Mouse (Mus musculus) neural tube, embryonic 10.5 days (tissue): ENCODE data around the gene Serpina10.
A peak's percentile ranks its signal among the peaks of the same experiment; 100 is the strongest.
"Not testable (repeated sequence)": the region's sequence is repeated elsewhere in the genome, so short reads cannot be mapped to it uniquely, and the experiment has no call there.

Experiments
- DNase-seq: peaks from one replicate; pipeline ENCODE4 v3.0.0-alpha.2; 2017; ENCODE audit warnings: low spot score; ENCODE audit errors: extremely low spot score

Gene Serpina10

DNA sequence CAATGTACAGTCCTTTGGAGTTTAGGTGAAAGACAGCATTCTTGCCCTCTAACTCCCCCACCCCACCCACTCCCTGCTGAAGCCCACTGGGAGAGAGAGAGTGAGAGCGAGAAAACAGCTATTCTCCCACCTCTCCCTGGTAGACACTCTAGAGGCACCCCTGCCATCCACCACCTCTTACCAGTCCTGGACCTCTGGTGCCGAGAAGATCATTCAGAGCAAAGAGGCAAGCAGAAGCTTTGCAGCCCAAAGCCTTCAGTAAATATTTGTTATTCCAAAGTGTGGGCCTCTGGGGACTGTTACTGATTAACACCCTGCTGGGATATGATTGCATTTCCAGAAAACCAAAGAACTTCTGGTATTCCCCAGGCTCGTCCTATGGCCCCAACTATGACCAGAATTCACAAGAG, at the start of gene Serpina10:
Gene Serpina10, minus strand, starts transcription at position 242 of the 410 bp plus-strand sequence.
- no peak for DNase-seq

DNA sequence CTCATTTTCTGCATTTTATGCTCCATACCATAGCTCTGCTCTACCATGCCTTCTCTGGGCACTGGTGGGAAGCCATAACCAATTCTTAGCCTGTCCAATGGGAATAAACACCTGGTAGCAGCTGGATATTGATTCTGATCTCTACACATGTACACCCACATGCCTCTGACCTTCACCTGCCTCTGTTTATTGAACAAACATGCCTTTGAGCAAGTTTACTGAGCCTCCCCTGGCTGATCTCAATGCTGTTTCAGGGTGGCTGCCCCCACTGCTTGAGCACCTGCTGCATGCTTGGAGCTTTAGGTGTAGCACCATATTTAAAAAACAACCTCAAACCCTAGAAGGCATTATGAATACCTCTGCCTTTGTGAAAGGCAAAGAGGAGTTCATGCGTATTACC, 48.6 kb upstream of the Serpina10 start:
- not testable (repeated sequence) for DNase-seq

DNA sequence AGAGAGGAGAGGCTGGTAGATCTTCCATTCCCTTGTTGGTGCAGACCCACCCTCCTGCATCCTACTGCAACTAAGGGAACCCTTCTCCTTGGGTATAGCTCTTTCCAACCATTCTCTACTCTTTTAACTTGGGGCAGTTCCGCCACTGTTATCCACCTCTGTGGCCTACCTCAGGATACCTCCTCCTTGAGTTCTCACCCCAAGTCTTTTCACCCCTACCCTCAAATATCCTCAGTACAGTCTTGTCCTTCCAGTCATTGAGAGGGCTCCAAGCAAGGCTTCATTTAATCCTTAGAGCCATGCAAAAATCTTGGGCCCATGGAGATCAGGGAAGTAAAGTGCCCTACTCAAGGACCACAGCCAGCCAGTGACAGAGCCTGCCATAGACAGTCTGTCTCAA, 44.8 kb upstream of the Serpina10 start, which contains the start of gene Serpina16:
Gene Serpina16, minus strand, starts transcription at position 101 of the 400 bp plus-strand sequence.
- no peak for DNase-seq

DNA sequence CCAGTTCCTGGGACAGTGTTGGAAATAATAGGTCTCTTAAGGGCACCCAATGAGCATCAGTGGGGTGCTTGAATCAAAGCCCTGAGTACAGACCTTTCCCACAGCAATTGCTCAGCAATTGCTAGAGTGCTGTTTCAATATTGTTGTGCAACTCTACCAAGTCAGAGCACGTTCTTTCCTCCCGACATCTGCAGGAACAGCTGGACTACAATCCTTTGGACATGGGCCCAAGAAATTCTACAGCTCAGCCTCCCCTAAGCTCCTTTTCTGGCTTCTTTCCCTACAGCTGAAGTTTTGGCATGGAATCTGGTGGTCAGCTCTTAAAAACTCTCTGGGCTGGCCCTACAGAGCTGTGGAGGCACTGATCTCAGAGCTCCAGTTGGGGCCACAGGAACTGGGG, 41.9 kb upstream of the Serpina10 start:
- DNase-seq: no peak

DNA sequence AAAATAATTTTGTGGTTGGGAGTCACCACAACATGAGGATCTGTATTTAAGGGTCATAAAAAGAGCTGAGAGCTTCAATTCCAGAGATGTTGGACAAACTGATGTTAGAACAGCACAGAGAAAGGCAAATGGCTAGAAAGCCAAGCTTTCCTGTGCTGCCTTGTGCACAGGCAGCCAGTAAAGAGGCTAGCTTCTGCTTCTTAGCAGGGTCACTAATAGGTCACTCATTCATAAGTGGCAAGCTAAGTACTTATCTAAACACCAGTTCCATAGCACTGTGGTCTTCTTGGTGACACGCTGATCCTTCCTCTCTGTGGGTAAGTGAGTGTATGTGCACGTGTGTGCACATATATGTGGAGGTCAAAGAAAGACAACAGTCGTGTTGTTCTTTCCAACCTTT, 40.2 kb upstream of the Serpina10 start:
- no peak for DNase-seq

DNA sequence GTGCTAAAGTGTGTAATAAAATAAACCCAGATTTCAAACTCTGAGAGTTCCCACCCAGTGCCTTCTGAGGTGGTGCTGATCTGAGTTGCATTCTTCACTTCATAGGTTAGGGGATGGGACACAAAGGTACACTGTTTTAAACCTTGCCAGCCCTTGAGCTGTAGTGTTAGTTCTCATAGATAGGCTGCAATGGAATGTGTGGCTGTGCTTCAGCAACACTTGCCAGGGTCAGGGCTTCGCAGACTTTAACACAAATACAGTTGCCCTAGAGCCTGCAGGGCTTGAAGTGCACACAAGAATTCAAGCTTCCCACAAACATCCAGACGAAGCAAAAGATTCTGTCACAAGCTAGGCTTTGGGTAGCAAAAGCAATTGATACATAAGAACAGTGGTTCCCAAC, 39.7 kb upstream of the Serpina10 start:
- no peak for DNase-seq

DNA sequence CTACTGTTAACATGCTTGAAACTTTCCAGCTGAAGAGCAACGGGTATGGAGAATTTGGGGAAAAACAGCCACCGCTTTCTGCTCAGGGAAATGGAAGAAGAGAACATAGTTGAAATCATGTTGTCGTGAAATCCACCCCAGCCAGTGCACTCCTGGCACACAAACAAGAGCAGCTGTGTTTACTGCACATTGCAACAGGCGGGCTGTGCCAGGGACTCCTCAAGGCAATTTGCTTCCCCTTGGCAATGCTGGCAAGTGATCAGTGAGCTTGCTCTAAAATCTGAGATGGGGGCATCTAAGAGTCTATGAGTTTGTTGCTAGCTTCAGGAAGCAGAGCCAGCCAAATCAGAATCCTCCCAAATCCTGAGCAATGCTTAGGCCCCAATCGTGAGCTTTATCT, 39.1 kb upstream of the Serpina10 start:
- no peak for DNase-seq

DNA sequence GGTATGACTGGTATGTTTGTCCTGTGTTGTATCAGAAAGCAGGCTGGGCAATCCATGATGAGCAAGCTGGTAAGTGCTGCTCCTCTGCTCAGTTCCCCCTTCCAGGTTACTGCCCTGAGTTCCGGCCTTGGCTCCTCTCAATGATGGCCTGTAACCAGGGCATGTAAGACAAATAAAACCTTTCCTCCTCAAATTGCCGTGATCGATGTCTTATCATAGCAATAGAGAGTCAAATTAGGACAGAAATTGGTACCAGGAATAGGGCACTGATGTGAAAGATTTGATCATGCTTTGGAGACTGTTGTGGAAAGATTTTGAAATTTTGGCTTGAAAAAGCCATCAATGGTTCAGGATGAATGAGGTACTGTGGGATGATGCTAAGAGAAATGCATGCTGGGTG, 34.0 kb upstream of the Serpina10 start:
- no peak for DNase-seq

DNA sequence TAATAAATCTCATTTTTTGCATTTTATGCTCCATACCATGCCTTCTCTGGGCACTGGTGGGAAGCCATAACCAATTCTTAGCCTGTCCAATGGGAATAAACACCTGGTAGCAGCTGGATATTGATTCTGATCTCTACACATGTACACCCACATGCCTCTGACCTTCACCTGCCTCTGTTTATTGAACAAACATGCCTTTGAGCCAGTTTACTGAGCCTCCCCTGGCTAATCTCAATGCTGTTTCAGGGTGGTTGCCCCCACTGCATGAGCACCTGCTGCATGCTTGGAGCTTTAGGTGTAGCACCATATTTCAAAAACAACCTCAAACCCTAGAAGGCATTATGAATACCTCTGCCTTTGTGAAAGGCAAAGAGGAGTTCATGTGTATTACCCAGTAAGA, 30.8 kb upstream of the Serpina10 start:
- not testable (repeated sequence) for DNase-seq

DNA sequence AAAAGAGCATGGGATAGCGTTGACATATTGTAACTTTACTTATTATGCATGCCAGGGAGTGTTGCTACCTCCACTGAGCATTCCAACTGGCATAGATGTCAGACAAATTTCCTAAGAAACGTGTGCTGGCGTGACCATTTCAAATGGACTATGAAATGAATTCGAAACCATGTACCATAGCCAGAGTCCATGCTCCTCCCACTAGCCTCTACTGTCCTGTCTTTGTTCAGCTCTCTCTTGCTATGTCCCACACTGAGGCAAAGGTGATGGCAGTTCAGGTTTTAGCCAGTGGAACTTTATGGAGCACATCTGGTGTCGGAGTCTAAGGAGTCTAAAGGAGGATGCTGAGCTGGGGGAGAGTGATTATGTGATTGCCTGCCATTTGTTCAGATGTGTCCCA, 28.8 kb upstream of the Serpina10 start:
- no peak for DNase-seq

DNA sequence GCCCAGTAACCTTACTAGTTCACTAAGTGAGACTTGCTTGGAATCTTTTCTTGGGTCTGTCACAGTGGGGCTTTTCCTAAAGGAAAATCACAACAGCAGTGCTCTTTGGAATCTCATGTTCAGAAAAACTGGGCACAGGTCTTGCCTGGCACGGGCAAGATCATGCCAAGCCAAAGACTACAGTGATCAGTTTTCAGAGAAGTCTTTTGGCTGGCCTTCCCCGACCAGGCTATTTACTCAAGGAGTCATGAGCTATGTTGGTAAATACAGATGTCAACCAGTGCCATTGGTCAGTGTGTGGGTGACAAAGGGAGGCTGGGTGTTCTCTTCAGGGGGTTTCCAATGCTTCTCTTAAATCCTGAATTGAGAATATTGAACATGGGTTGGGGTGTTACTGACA, 27.9 kb upstream of the Serpina10 start:
- no peak for DNase-seq

DNA sequence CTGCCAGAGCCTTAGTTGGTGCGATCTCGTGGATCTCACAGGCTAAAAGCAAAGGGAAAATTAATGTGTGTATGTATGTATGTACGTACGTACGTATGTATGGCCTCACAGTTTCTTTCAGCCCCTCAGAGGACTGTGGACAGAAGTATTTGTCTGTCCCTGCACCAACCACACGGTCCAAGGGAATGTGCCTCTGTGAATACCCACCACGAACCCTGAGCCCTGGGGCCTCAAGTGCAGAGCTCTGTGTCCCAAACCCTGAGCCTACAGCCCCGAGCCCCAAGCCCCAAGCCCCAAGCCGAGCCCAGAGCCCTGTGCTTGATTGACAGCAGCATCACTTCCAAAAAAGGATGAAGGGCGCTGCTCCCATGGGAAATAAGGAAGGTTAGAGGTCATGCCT, 26.7 kb upstream of the Serpina10 start:
- DNase-seq: no peak

DNA sequence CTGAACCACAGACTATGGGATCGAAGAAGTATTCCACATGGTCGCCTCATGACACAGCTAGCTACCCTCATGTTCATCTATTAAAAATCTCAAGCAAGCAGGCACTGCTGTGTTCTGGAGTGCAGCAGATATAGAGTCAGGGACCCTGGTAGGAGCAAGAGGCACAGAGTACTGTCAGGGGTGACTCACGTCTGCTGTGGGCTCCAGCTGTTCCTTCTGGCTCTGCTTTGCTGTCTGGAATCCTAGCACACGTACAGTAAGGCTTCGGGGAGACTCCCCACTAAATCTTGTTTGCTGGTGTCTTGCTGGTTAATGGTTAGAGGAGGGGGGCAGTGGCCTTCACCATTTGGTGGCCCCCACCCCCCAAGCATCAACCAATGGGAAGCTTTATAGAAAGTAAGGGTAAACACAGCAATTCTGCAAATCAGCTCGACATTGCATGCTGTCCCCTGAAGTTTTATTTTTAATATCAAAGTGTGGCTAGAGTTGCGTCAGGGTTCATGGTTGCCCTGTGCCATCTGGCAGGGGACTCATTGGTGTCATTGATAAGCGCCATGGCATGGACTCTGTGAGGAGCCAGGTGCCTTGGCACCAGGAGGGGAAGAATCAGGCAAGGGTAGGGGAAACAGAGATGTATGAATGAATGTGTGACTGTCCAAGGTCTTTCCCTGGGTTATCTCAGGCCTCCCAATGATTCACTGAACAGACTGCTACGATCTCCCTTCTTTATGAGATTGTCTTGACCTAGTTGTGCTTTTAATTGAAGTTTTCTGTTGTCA, 25.8 kb upstream of the Serpina10 start, which contains the start of gene Serpina6:
Gene Serpina6, minus strand, starts transcription at position 365 of the 779 bp plus-strand sequence.
- no peak for DNase-seq

DNA sequence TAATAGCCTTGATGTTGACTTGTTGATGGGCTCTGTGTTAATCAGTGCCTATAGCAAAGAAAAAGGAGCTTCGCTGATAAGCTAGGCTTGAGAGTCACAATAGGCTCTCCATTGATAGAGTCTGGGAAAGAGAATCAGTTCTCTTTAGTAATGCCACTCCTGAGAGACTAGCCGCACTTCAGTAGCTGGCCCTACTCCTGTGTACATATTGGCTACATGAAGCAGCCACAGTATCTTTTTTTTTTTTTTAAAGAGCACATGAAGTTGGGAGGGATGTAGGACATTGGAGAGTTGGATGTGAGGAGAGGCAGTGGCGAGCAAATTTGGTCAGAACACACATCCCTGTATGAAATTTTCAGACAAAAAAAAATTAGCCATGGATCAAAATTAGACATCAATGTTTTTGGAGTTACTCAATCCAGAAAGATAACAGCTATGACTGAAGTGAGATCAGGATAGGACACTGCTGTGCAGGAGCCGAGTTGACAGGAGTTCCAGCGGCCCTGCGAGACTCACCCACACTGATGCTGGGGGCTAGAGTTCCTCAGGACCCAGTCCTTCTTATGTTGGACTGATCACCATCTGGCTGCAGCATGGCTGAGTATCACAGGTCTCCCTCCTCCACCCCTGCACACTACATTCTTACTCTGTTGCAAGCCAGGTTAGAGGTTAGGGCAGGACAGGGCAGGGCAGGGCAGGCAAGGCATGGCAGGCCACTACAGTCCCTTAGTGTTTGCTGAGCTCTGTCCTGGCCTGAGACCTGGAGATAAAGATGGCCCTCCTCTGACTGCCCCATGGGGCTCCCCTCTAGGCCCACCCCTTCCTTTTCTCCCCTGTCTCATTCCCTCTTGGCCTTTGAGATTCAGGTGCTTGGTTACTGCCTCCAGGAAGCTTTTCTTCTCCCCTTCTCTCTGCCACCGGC, 24.1 kb upstream of the Serpina10 start:
- no peak for DNase-seq

DNA sequence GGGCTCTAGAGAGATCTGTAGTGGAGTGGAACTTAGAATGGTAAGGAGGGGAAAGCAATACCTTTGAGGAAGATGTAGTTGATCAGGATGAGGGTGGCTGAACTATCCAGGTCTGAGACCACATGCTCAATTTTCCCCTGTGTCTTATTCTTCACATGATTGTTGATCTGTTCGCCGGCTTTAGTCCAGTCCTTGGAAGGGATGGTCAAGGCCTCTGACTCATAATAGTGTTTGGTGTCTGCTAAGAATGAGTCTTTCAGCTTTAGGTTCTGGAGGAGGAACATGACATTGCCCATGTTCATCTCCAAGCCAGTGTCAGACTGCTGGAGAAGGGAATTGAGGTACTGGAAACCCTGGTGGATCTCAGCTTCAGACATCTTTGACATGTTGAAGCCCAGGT, 22.6 kb upstream of the Serpina10 start:
- no peak for DNase-seq

DNA sequence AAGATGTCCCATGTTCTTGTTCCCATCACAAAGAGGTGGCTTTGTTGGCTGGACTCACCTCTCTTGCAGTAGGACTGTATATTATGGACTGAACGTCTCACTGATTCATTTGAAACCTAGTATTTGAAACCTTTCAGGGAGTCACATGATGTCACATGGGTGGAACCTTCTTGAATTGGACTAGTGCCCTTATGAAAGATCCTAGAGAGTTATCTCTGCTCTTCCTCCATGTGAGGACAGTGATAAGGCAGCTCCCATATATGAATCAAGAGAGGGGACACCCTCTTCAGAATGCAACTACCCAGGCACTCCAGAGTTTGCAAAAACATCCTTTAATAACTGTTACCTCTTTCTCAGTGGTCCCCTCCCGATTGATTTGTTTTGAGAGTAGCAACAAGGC, 15.1 kb upstream of the Serpina10 start:
- DNase-seq: no peak

DNA sequence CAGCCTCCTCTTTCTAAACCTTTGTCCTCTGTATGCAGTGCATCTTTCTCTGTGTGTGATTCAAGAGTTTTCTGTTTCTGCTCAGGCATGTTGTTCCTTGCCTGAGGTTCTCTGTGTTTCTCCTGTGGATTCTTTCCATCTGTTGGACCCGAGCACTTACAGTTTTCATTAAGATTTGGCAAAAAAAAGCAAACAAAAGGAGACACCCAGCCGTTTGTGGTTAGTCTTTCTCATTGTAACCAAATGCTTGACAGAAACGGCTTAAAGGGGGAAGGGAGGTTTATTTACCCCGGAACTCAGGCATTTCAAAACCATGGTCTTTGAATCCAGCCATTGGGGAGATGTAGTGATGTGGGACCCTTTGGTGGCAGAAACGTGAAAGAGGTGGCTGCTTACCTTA, 13.4 kb upstream of the Serpina10 start:
- DNase-seq: no peak

DNA sequence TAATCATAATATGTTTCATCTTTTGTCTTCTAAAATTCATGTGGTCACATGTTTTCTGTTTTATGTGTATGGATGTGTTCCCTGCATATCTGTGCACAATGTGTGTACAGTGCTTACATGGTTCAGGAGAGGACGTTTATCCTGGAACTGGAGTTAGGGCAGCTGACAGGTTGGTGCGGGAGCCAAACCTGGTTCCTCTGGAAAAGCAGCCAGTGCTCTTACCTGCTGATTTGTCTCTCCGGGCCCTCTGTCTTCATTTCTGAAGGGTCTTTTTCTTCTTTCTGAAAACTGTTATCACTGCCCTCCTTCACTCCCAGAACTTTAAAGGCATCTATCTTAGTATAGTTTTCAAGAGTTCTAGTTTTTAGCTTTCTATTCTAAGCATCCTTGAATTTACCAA, 12.6 kb upstream of the Serpina10 start:
- DNase-seq: no peak

DNA sequence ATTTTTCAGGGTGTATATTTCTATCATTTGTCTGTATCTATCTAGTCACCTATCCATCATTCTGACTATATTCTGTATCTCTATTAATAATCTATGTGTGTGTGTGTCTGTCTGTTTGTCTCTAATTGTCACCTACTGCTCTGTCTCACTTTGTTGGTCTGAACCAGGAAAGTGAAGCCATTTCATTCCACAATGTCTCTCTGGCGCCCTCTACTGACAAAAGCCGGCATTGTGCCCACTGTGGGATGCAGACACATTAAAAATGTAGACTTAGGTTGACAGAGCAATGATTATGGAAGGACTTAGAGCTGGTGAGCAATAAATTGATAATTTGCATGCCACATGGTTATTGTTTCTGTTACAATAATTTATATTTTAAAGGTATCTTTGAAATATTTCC, 12.1 kb upstream of the Serpina10 start:
- peak; percentile 88 for DNase-seq

DNA sequence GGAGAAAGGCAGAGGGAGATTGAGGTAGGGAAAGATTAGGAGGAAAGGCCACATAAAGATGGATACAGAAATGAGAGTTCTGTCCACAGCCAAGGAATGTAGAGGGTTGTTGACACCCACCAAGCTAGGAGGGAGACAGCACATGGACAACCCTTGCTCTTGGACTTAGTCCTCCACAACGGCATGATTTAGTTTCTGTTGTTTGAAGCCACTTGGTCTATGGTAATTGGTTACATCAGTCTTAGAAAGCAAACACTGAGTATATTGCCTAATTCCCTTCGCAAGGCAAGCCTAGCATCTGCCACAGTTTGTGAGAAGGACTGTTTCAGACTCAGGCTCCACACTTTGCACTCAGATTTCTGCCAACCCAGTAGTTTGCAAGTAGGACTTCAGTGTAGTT, 4.6 kb upstream of the Serpina10 start:
- DNase-seq: no peak

DNA sequence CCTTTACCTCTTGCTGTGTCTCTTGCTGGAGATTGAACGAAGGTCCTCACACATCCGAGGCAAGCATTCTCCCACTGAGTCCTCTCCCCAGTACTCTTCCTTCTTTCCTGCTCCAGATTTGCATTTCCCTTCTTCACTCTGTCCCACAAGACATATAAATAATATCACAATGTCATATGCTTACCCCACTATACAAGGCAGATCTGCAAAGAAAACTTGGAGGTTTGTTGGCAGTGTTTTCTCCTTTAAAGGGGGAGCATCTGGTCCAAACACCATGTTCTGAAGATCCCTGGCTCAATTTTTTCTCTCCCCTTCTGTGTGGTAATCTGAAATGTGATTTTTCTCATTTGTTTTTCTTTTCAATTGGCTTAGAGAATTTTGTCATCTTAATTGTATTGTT, 3.2 kb upstream of the Serpina10 start:
- no peak for DNase-seq

DNA sequence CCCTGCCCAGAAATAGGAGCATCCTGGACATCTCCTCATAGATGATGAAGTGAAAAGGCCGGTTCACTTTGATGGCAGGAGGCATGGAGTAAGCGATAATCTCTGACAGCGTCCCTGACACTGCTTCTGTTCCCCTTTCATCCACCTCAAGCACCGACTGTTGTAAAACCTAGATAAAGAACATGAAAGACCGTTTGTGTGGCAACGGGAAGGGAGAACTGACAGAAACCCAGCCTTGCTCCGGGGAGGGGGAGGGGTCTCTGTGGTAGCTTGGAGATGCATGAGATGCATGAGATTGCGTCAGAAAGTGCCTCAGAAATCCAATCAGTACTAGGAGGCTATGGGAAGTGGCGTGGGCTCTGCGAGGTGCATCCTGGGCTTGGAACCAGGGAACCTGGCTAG, 14.4 kb downstream of the Serpina10 start:
- no peak for DNase-seq
